Mouse (Mus musculus) olfactory bulb, adult 2 months (tissue): ENCODE measurements around the gene Gna15.
A peak's percentile ranks its signal among the peaks of the same experiment; 100 is the strongest.

Source experiments
- CTCF ChIP-seq: fragments of 200-500 bp; IDR thresholded peaks from 2 replicates; pipeline ENCODE4 v1.5.1; 2012; ENCODE audit warnings: low read depth, mild to moderate bottlenecking, low read length, moderate library complexity; ENCODE audit not compliant: insufficient read depth
- POLR2A ChIP-seq: fragments of 200-500 bp; IDR thresholded peaks from 2 replicates; pipeline ENCODE4 v1.6.1; 2012; ENCODE audit warnings: mild to moderate bottlenecking, low read depth, low read length, moderate library complexity; ENCODE audit not compliant: insufficient read depth

GRCm38 (mm10) chr10:81481605-81482532 is 42.2 kb downstream of the Gna15 start:
- no peak for TF ChIP-seq POLR2A
- TF ChIP-seq CTCF = 0 out of 2 replicates have a peak, but pooled peaks have one; percentile 5
